32 mouse cellular contexts compared by ENCODE assay signal in the genomic region with DNA sequence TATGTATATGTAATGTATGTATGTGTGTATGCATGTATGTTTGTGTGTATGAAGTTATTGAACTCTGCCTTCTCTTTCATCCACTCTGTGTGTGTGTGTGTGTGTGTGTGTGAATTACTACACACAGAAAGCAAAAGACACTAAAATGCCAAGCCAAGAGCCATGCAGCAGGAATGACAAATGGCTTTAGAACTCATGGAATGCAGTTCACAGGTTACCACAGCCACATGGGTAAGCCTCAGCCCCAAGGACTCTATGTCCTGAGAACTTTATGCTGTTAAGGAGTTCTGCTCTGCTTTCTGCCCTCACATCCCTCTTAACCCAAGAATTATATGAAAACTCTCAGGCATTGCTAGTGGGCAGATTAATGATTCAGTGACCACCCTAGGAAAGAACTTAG. TPM values are rescaled to one million over a fixed set of nuclear protein-coding genes. Genes with fewer than 3 reads are reported as not detected.
"Had no signal": no experiment of that assay in that cellular context is flagged by ENCODE, and none has a peak within 500 bp of the region (broad histone marks: within the 10 kb centered on the region; RNA-seq: fewer than 3 reads in every experiment).

No protein-coding gene starts in this region.

- ATAC-seq: hindbrain, embryonic 16.5 days; hindbrain, postnatal 0 days; inflammation-experienced regulatory T-cells, adult 6 months; intestine, embryonic 15.5 days; intestine, embryonic 16.5 days; intestine, postnatal 0 days had no signal

- DNase-seq: heart, postnatal 10 days; heart, postnatal 14 days; heart, postnatal 36 days; heart, postnatal 4 days; kidney, adult 11 months; kidney, adult 18-20 months; kidney, adult 2 months; kidney, adult 8-10 months; kidney, adult 9 months; kidney, postnatal 10 days; kidney, postnatal 14 days; kidney, postnatal 25 days; kidney, postnatal 36 days; kidney, postnatal 4 days; layer of hippocampus, adult 9-11 months; layer of hippocampus, postnatal 36 days had no signal

RNA-seq across cellular contexts. Expression of a gene that starts 2.2 kb away (rescaled TPM):
- total RNA-seq: heart, postnatal 10 days; heart, postnatal 14 days; heart, postnatal 25 days; heart, postnatal 36 days; heart, postnatal 4 days; hematopoietic stem cell, adult 5-6 weeks; hindbrain, postnatal 0 days; layer of hippocampus, adult 18-20 months; layer of hippocampus, adult 2 months; layer of hippocampus, adult 8-10 months; layer of hippocampus, postnatal 10 days; layer of hippocampus, postnatal 14 days; layer of hippocampus, postnatal 25 days; layer of hippocampus, postnatal 36 days; left cerebral cortex, adult 18-20 months; left cerebral cortex, adult 2 months had no signal

RNA-seq across cellular contexts. Expression of a gene that starts 20.9 kb away (rescaled TPM):
- total RNA-seq: heart, postnatal 10 days; heart, postnatal 14 days; heart, postnatal 25 days; heart, postnatal 36 days; heart, postnatal 4 days; hematopoietic stem cell, adult 5-6 weeks; hindbrain, postnatal 0 days; layer of hippocampus, adult 18-20 months; layer of hippocampus, adult 2 months; layer of hippocampus, adult 8-10 months; layer of hippocampus, postnatal 10 days; layer of hippocampus, postnatal 14 days; layer of hippocampus, postnatal 25 days; layer of hippocampus, postnatal 36 days; left cerebral cortex, adult 18-20 months; left cerebral cortex, adult 2 months had no signal

RNA-seq across cellular contexts. Expression of a gene that starts 43.9 kb away (rescaled TPM):
- total RNA-seq: heart, postnatal 10 days; heart, postnatal 14 days; heart, postnatal 25 days; heart, postnatal 36 days; heart, postnatal 4 days; hematopoietic stem cell, adult 5-6 weeks had no signal

RNA-seq across cellular contexts. Expression of a gene that starts 52.0 kb away (rescaled TPM):
- total RNA-seq: heart, postnatal 14 days; heart, postnatal 25 days; hematopoietic stem cell, adult 5-6 weeks had no signal
